Mouse (Mus musculus): Measurements from ENCODE around the gene Fam122a. TPM values are rescaled to one million over a fixed set of nuclear protein-coding genes. Genes with fewer than 3 reads are reported as not detected.

Fam122a gene
- 42.6 and 43.5 TPM in 2 replicates for polyA plus RNA-seq (2014; fragmentation: Nextera tagmentation; extraction: Ambion mirVana)

- peak; percentile 92 for ATAC-seq (replicated peaks; ENCODE audit: insufficient number of reproducible peaks, low FRiP score, low TSS enrichment)
- Histone ChIP-seq H3K4me2 (peak within 1 kb of the TSS; percentile 91), H3K27ac (ENCODE audit: low read depth, low read length) (peak within 1 kb of the TSS; percentile 95), H3K36me3 (ENCODE audit: control insufficient read depth, insufficient read depth, low read length) (no peaks in the 10 kb centered on the region; the same call in 1 of the 2 replicates), H3K9ac (ENCODE audit: low read depth, low read length) (peak within 1 kb of the TSS; percentile 90), H3K4me3 (ENCODE audit: low read depth, low read length) (peak within 1 kb of the TSS; percentile 50), H3K4me1 (ENCODE audit: control insufficient read depth, insufficient read depth, low read length) (peaks cover 14% of the 10 kb centered on the region), H3K27me3 (ENCODE audit: control insufficient read depth, insufficient read depth, low read length) (no peaks in the 10 kb centered on the region), H3K9me3 (replicated peaks; ENCODE audit: control insufficient read depth, low read length) (no peaks in the 10 kb centered on the region)
- under 1% methylated on average over 92 of the region's 92 CpGs for WGBS (ENCODE audit: insufficient replicate concordance)
Measured at GRCm38 (mm10) chr19:24476929-24477882, at the start of gene Fam122a. Fam122a (minus strand) TSS chr19:24477356.

- Histone ChIP-seq H3K4me2 (no peak overlapping the region), H3K4me3 (ENCODE audit: low read depth, low read length) (no peak overlapping the region), H3K4me1 (ENCODE audit: control insufficient read depth, insufficient read depth, low read length) (peaks cover 34% of the 10 kb centered on the region), H3K36me3 (ENCODE audit: control insufficient read depth, insufficient read depth, low read length) (no peaks in the 10 kb centered on the region), H3K9ac (ENCODE audit: low read depth, low read length) (no peak overlapping the region), H3K27ac (ENCODE audit: low read depth, low read length) (no peak overlapping the region), H3K9me3 (replicated peaks; ENCODE audit: control insufficient read depth, low read length) (no peaks in the 10 kb centered on the region), H3K27me3 (ENCODE audit: control insufficient read depth, insufficient read depth, low read length) (no peaks in the 10 kb centered on the region)
- 81% methylated on average over 15 of the region's 15 CpGs for WGBS (ENCODE audit: insufficient replicate concordance)
- ATAC-seq (replicated peaks; ENCODE audit: insufficient number of reproducible peaks, low FRiP score, low TSS enrichment) = no peak
Measured at GRCm38 (mm10) chr19:24523476-24524313, 46.5 kb upstream of the Fam122a start.

- H3K4me1 ChIP-seq (ENCODE audit: control insufficient read depth, insufficient read depth, low read length) = peaks cover 35% of the 10 kb centered on the region
- H3K4me2 ChIP-seq = no peak overlapping the region
- ATAC-seq (replicated peaks; ENCODE audit: insufficient number of reproducible peaks, low FRiP score, low TSS enrichment) = no peak
- no peaks in the 10 kb centered on the region for H3K27me3 ChIP-seq (ENCODE audit: control insufficient read depth, insufficient read depth, low read length)
- WGBS (ENCODE audit: insufficient replicate concordance) = 62% methylated on average over 7 of the region's 7 CpGs
- no peak overlapping the region for H3K4me3 ChIP-seq (ENCODE audit: low read depth, low read length)
- no peaks in the 10 kb centered on the region for H3K36me3 ChIP-seq (ENCODE audit: control insufficient read depth, insufficient read depth, low read length)
- H3K27ac ChIP-seq (ENCODE audit: low read depth, low read length) = no peak overlapping the region
- H3K9me3 ChIP-seq (replicated peaks; ENCODE audit: control insufficient read depth, low read length) = no peaks in the 10 kb centered on the region
- H3K9ac ChIP-seq (ENCODE audit: low read depth, low read length) = no peak overlapping the region
Measured at GRCm38 (mm10) chr19:24521997-24522396, 44.8 kb upstream of the Fam122a start.

GRCm38 (mm10) chr19:24521146-24521545, 44.0 kb upstream of the Fam122a start:
- no peak overlapping the region for H3K27ac ChIP-seq (ENCODE audit: low read depth, low read length)
- no peaks in the 10 kb centered on the region for H3K9me3 ChIP-seq (replicated peaks; ENCODE audit: control insufficient read depth, low read length)
- no peak overlapping the region for H3K4me3 ChIP-seq (ENCODE audit: low read depth, low read length)
- WGBS (ENCODE audit: insufficient replicate concordance) = 76% methylated on average over 9 of the region's 9 CpGs
- H3K27me3 ChIP-seq (ENCODE audit: control insufficient read depth, insufficient read depth, low read length) = no peaks in the 10 kb centered on the region
- no peak overlapping the region for H3K9ac ChIP-seq (ENCODE audit: low read depth, low read length)
- no peaks in the 10 kb centered on the region for H3K36me3 ChIP-seq (ENCODE audit: control insufficient read depth, insufficient read depth, low read length)
- H3K4me1 ChIP-seq (ENCODE audit: control insufficient read depth, insufficient read depth, low read length) = peaks cover 32% of the 10 kb centered on the region
- no peak for ATAC-seq (replicated peaks; ENCODE audit: insufficient number of reproducible peaks, low FRiP score, low TSS enrichment)
- no peak overlapping the region for H3K4me2 ChIP-seq

GRCm38 (mm10) chr19:24519732-24520409, 42.7 kb upstream of the Fam122a start:
- ATAC-seq (replicated peaks; ENCODE audit: insufficient number of reproducible peaks, low FRiP score, low TSS enrichment) = no peak
- Histone ChIP-seq H3K9ac (ENCODE audit: low read depth, low read length) (no peak overlapping the region), H3K27me3 (ENCODE audit: control insufficient read depth, insufficient read depth, low read length) (no peaks in the 10 kb centered on the region), H3K4me3 (ENCODE audit: low read depth, low read length) (no peak overlapping the region), H3K4me2 (no peak overlapping the region), H3K4me1 (ENCODE audit: control insufficient read depth, insufficient read depth, low read length) (peaks cover 39% of the 10 kb centered on the region), H3K36me3 (ENCODE audit: control insufficient read depth, insufficient read depth, low read length) (no peaks in the 10 kb centered on the region), H3K27ac (ENCODE audit: low read depth, low read length) (no peak overlapping the region), H3K9me3 (replicated peaks; ENCODE audit: control insufficient read depth, low read length) (no peaks in the 10 kb centered on the region)
- 63% methylated on average over 6 of the region's 6 CpGs for whole genome bisulfite sequencing (ENCODE audit: insufficient replicate concordance)

- no peak for ATAC-seq (replicated peaks; ENCODE audit: insufficient number of reproducible peaks, low FRiP score, low TSS enrichment)
- no peaks in the 10 kb centered on the region for H3K36me3 ChIP-seq (ENCODE audit: control insufficient read depth, insufficient read depth, low read length)
- no peak overlapping the region for H3K27ac ChIP-seq (ENCODE audit: low read depth, low read length)
- H3K4me1 ChIP-seq (ENCODE audit: control insufficient read depth, insufficient read depth, low read length) = peaks cover 52% of the 10 kb centered on the region
- H3K9ac ChIP-seq (ENCODE audit: low read depth, low read length) = no peak overlapping the region
- no peak overlapping the region for H3K4me3 ChIP-seq (ENCODE audit: low read depth, low read length)
- no peaks in the 10 kb centered on the region for H3K27me3 ChIP-seq (ENCODE audit: control insufficient read depth, insufficient read depth, low read length)
- no peaks in the 10 kb centered on the region for H3K9me3 ChIP-seq (replicated peaks; ENCODE audit: control insufficient read depth, low read length)
- H3K4me2 ChIP-seq = no peak overlapping the region
Measured at GRCm38 (mm10) chr19:24518384-24518783, 41.2 kb upstream of the Fam122a start.

- H3K4me2 ChIP-seq = no peak overlapping the region
- WGBS (ENCODE audit: insufficient replicate concordance) = 31% methylated on average over 7 of the region's 7 CpGs
- peaks cover 61% of the 10 kb centered on the region for H3K4me1 ChIP-seq (ENCODE audit: control insufficient read depth, insufficient read depth, low read length)
- no peak overlapping the region; the same call in 1 of the 2 replicates for H3K9ac ChIP-seq (ENCODE audit: low read depth, low read length)
- no peaks in the 10 kb centered on the region for H3K36me3 ChIP-seq (ENCODE audit: control insufficient read depth, insufficient read depth, low read length)
- no peak overlapping the region for H3K27ac ChIP-seq (ENCODE audit: low read depth, low read length)
- H3K9me3 ChIP-seq (replicated peaks; ENCODE audit: control insufficient read depth, low read length) = no peaks in the 10 kb centered on the region
- no peaks in the 10 kb centered on the region for H3K27me3 ChIP-seq (ENCODE audit: control insufficient read depth, insufficient read depth, low read length)
- no peak overlapping the region for H3K4me3 ChIP-seq (ENCODE audit: low read depth, low read length)
- no peak for ATAC-seq (replicated peaks; ENCODE audit: insufficient number of reproducible peaks, low FRiP score, low TSS enrichment)
Measured at GRCm38 (mm10) chr19:24517057-24517456, 39.9 kb upstream of the Fam122a start.

- Histone ChIP-seq H3K9me3 (replicated peaks; ENCODE audit: control insufficient read depth, low read length) (no peaks in the 10 kb centered on the region), H3K4me3 (ENCODE audit: low read depth, low read length) (no peak overlapping the region), H3K4me1 (ENCODE audit: control insufficient read depth, insufficient read depth, low read length) (peaks cover 63% of the 10 kb centered on the region), H3K9ac (ENCODE audit: low read depth, low read length) (no peak overlapping the region), H3K4me2 (no peak overlapping the region), H3K27ac (ENCODE audit: low read depth, low read length) (no peak overlapping the region), H3K27me3 (ENCODE audit: control insufficient read depth, insufficient read depth, low read length) (no peaks in the 10 kb centered on the region), H3K36me3 (ENCODE audit: control insufficient read depth, insufficient read depth, low read length) (no peaks in the 10 kb centered on the region)
- WGBS (ENCODE audit: insufficient replicate concordance) = 95% methylated on average over 3 of the region's 3 CpGs
- ATAC-seq (replicated peaks; ENCODE audit: insufficient number of reproducible peaks, low FRiP score, low TSS enrichment) = no peak
Measured at GRCm38 (mm10) chr19:24515941-24516340, 38.8 kb upstream of the Fam122a start.

Data from heart, embryonic 11.5 days (tissue).